Mouse (Mus musculus): ENCODE measurements around the gene Runx1. TPM values are rescaled to one million over a fixed set of nuclear protein-coding genes. Genes with fewer than 3 reads are reported as not detected.

Gene Runx1
- polyA plus RNA-seq (2014; fragmentation: Nextera tagmentation; extraction: Ambion mirVana), result 1.2 and 1.9 TPM in 2 replicates

- H3K4me1 ChIP-seq (ENCODE audit: control insufficient read depth, insufficient read depth, low read length), result peaks cover 4% of the 10 kb centered on the region; the same call in 1 of the 2 replicates
- no peaks in the 10 kb centered on the region for H3K36me3 ChIP-seq (ENCODE audit: control insufficient read depth, insufficient read depth, low read length)
- H3K4me2 ChIP-seq (ENCODE audit: low read depth), result no peak within 1 kb of the TSS
- ATAC-seq (ENCODE audit: insufficient read depth, low FRiP score, low TSS enrichment) (no peak), DNase-seq (ENCODE audit: low spot score) (no peak)
- H3K4me3 ChIP-seq (ENCODE audit: low read depth, low read length), result no peak within 1 kb of the TSS
- H3K9ac ChIP-seq (ENCODE audit: low read length), result no peak within 1 kb of the TSS
- H3K9me3 ChIP-seq (ENCODE audit: control insufficient read depth, low read length), result no peaks in the 10 kb centered on the region
- WGBS, result 89% methylated on average over 11 of the region's 11 CpGs
- no peak within 1 kb of the TSS for H3K27ac ChIP-seq (ENCODE audit: low read depth, low read length)
- H3K27me3 ChIP-seq (ENCODE audit: control insufficient read depth, insufficient read depth, low read length), result no peaks in the 10 kb centered on the region
These were observed at the start of gene Runx1 for GRCm38 (mm10) chr16:92825908-92826650. Runx1 (minus strand) TSS chr16:92826149.

GRCm38 (mm10) chr16:92874015-92874414, 48.1 kb upstream of the Runx1 start:
- Histone ChIP-seq H3K9me3 (ENCODE audit: control insufficient read depth, low read length) (no peaks in the 10 kb centered on the region), H3K4me2 (ENCODE audit: low read depth) (no peak overlapping the region), H3K27me3 (ENCODE audit: control insufficient read depth, insufficient read depth, low read length) (no peaks in the 10 kb centered on the region), H3K36me3 (ENCODE audit: control insufficient read depth, insufficient read depth, low read length) (no peaks in the 10 kb centered on the region), H3K27ac (ENCODE audit: low read depth, low read length) (no peak overlapping the region), H3K4me3 (ENCODE audit: low read depth, low read length) (no peak overlapping the region), H3K9ac (ENCODE audit: low read length) (no peak overlapping the region), H3K4me1 (ENCODE audit: control insufficient read depth, insufficient read depth, low read length) (no peaks in the 10 kb centered on the region)
- no peak for ATAC-seq (ENCODE audit: insufficient read depth, low FRiP score, low TSS enrichment)
- no peak for DNase-seq (ENCODE audit: low spot score)
- 82% methylated on average over 3 of the region's 3 CpGs for WGBS

DNA sequence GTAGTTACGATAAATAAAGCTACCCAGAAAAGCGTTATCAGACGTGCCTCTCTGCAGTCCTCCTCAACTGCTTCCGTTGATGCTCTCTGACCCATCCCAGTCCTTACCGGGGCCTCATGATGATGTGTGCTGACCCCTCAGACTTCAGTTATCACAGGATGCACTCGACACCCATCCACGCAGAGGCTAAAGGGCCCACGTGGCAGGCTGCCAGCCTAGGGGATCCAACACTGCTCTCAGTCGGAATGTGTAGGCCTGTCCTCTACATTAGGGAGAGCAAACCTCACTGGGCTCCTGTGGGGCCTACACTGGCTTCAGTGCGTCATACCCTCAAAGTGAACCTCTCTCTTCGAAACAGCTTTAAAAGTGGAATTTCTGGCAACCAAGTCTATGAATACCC, 45.8 kb upstream of the Runx1 start:
- H3K9ac ChIP-seq (ENCODE audit: low read length), result no peak overlapping the region
- 91% methylated on average over 11 of the region's 11 CpGs for WGBS
- no peaks in the 10 kb centered on the region for H3K4me1 ChIP-seq (ENCODE audit: control insufficient read depth, insufficient read depth, low read length)
- DNase-seq (ENCODE audit: low spot score) (no peak), ATAC-seq (ENCODE audit: insufficient read depth, low FRiP score, low TSS enrichment) (no peak)
- H3K4me3 ChIP-seq (ENCODE audit: low read depth, low read length), result no peak overlapping the region
- H3K36me3 ChIP-seq (ENCODE audit: control insufficient read depth, insufficient read depth, low read length), result no peaks in the 10 kb centered on the region
- no peak overlapping the region for H3K27ac ChIP-seq (ENCODE audit: low read depth, low read length)
- H3K9me3 ChIP-seq (ENCODE audit: control insufficient read depth, low read length), result no peaks in the 10 kb centered on the region
- no peaks in the 10 kb centered on the region for H3K27me3 ChIP-seq (ENCODE audit: control insufficient read depth, insufficient read depth, low read length)
- no peak overlapping the region for H3K4me2 ChIP-seq (ENCODE audit: low read depth)

DNA sequence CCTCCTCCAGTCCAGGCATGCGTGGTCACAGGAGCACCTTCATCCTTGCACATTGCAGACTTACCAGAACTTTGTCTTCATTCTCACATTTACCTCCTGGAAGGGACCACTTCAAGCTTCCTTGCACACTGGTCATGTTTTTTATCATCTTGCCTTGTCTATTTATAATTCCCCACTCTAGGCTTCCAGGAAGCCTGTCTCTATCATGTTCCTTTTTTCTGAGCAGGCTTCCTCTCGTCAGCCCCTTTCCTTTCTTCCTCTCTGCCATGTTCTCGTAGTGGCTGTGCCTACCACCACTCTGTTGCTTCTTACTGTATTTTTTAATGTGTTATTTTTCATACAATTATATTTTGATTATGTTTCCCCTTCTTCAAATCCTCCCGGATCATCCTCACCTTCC, 42.6 kb upstream of the Runx1 start:
- DNase-seq (ENCODE audit: low spot score) (no peak), ATAC-seq (ENCODE audit: insufficient read depth, low FRiP score, low TSS enrichment) (no peak)
- Histone ChIP-seq H3K4me1 (ENCODE audit: control insufficient read depth, insufficient read depth, low read length) (no peaks in the 10 kb centered on the region), H3K9me3 (ENCODE audit: control insufficient read depth, low read length) (no peaks in the 10 kb centered on the region), H3K9ac (ENCODE audit: low read length) (no peak overlapping the region), H3K4me2 (ENCODE audit: low read depth) (no peak overlapping the region), H3K27me3 (ENCODE audit: control insufficient read depth, insufficient read depth, low read length) (no peaks in the 10 kb centered on the region), H3K27ac (ENCODE audit: low read depth, low read length) (no peak overlapping the region), H3K4me3 (ENCODE audit: low read depth, low read length) (no peak overlapping the region), H3K36me3 (ENCODE audit: control insufficient read depth, insufficient read depth, low read length) (no peaks in the 10 kb centered on the region)
- WGBS, result 88% methylated on average over 4 of the region's 4 CpGs

- WGBS, result 82% methylated on average over 9 of the region's 9 CpGs
- H3K4me1 ChIP-seq (ENCODE audit: control insufficient read depth, insufficient read depth, low read length), result no peaks in the 10 kb centered on the region
- no peak for ATAC-seq (ENCODE audit: insufficient read depth, low FRiP score, low TSS enrichment)
- H3K9ac ChIP-seq (ENCODE audit: low read length), result no peak overlapping the region
- H3K27me3 ChIP-seq (ENCODE audit: control insufficient read depth, insufficient read depth, low read length), result no peaks in the 10 kb centered on the region
- DNase-seq (ENCODE audit: low spot score), result no peak
- H3K27ac ChIP-seq (ENCODE audit: low read depth, low read length), result no peak overlapping the region
- no peak overlapping the region for H3K4me2 ChIP-seq (ENCODE audit: low read depth)
- H3K4me3 ChIP-seq (ENCODE audit: low read depth, low read length), result no peak overlapping the region
- H3K9me3 ChIP-seq (ENCODE audit: control insufficient read depth, low read length), result no peaks in the 10 kb centered on the region
- no peaks in the 10 kb centered on the region for H3K36me3 ChIP-seq (ENCODE audit: control insufficient read depth, insufficient read depth, low read length)
These were observed 41.4 kb upstream of the Runx1 start for GRCm38 (mm10) chr16:92867261-92867935.

- H3K9me3 ChIP-seq (ENCODE audit: control insufficient read depth, low read length), result no peaks in the 10 kb centered on the region
- WGBS, result 95% methylated on average over 3 of the region's 3 CpGs
- H3K27ac ChIP-seq (ENCODE audit: low read depth, low read length), result no peak overlapping the region
- H3K4me1 ChIP-seq (ENCODE audit: control insufficient read depth, insufficient read depth, low read length), result no peaks in the 10 kb centered on the region
- H3K27me3 ChIP-seq (ENCODE audit: control insufficient read depth, insufficient read depth, low read length), result no peaks in the 10 kb centered on the region
- no peak overlapping the region for H3K9ac ChIP-seq (ENCODE audit: low read length)
- no peaks in the 10 kb centered on the region for H3K36me3 ChIP-seq (ENCODE audit: control insufficient read depth, insufficient read depth, low read length)
- no peak overlapping the region for H3K4me3 ChIP-seq (ENCODE audit: low read depth, low read length)
- no peak for ATAC-seq (ENCODE audit: insufficient read depth, low FRiP score, low TSS enrichment)
- no peak overlapping the region for H3K4me2 ChIP-seq (ENCODE audit: low read depth)
- no peak for DNase-seq (ENCODE audit: low spot score)
These were observed 39.4 kb upstream of the Runx1 start for GRCm38 (mm10) chr16:92865314-92865713.

DNA sequence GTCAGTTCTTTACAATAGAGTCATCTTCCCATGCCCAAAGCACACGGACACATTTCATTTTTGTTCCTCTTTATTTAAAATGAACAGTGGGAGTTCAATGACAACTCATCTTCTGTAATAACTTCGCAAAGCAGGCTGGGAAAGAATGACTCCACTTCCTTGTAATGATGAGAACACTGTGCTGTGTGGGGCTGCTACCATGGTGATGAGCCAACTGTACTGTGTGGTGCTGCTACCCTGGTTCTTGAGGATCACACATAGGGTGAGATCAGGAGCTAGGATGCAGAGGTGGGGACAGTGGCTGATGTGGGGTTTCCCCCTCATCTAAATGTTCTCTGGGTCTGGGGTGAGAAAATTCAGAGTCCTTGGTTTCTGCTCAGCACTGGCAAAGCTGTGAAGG, 38.2 kb upstream of the Runx1 start:
- ATAC-seq (ENCODE audit: insufficient read depth, low FRiP score, low TSS enrichment), result no peak
- WGBS, result 89% methylated on average over 2 of the region's 2 CpGs
- H3K27me3 ChIP-seq (ENCODE audit: control insufficient read depth, insufficient read depth, low read length), result no peaks in the 10 kb centered on the region
- H3K36me3 ChIP-seq (ENCODE audit: control insufficient read depth, insufficient read depth, low read length), result no peaks in the 10 kb centered on the region
- no peak overlapping the region for H3K9ac ChIP-seq (ENCODE audit: low read length)
- H3K4me2 ChIP-seq (ENCODE audit: low read depth), result no peak overlapping the region
- no peaks in the 10 kb centered on the region for H3K9me3 ChIP-seq (ENCODE audit: control insufficient read depth, low read length)
- DNase-seq (ENCODE audit: low spot score), result no peak
- H3K4me3 ChIP-seq (ENCODE audit: low read depth, low read length), result no peak overlapping the region
- H3K27ac ChIP-seq (ENCODE audit: low read depth, low read length), result no peak overlapping the region
- no peaks in the 10 kb centered on the region for H3K4me1 ChIP-seq (ENCODE audit: control insufficient read depth, insufficient read depth, low read length)

- no peaks in the 10 kb centered on the region for H3K36me3 ChIP-seq (ENCODE audit: control insufficient read depth, insufficient read depth, low read length)
- H3K4me1 ChIP-seq (ENCODE audit: control insufficient read depth, insufficient read depth, low read length), result no peaks in the 10 kb centered on the region
- no peak overlapping the region for H3K4me2 ChIP-seq (ENCODE audit: low read depth)
- no peak for DNase-seq (ENCODE audit: low spot score)
- no peaks in the 10 kb centered on the region for H3K9me3 ChIP-seq (ENCODE audit: control insufficient read depth, low read length)
- H3K4me3 ChIP-seq (ENCODE audit: low read depth, low read length), result no peak overlapping the region
- H3K27me3 ChIP-seq (ENCODE audit: control insufficient read depth, insufficient read depth, low read length), result no peaks in the 10 kb centered on the region
- H3K27ac ChIP-seq (ENCODE audit: low read depth, low read length), result no peak overlapping the region
- ATAC-seq (ENCODE audit: insufficient read depth, low FRiP score, low TSS enrichment), result no peak
- no peak overlapping the region for H3K9ac ChIP-seq (ENCODE audit: low read length)
These were observed 37.2 kb upstream of the Runx1 start for GRCm38 (mm10) chr16:92863179-92863578.

- H3K27me3 ChIP-seq (ENCODE audit: control insufficient read depth, insufficient read depth, low read length), result no peaks in the 10 kb centered on the region
- no peaks in the 10 kb centered on the region for H3K36me3 ChIP-seq (ENCODE audit: control insufficient read depth, insufficient read depth, low read length)
- no peak overlapping the region for H3K4me2 ChIP-seq (ENCODE audit: low read depth)
- no peak overlapping the region for H3K9ac ChIP-seq (ENCODE audit: low read length)
- 86% methylated on average over 4 of the region's 4 CpGs for WGBS
- no peaks in the 10 kb centered on the region for H3K9me3 ChIP-seq (ENCODE audit: control insufficient read depth, low read length)
- ATAC-seq (ENCODE audit: insufficient read depth, low FRiP score, low TSS enrichment), result no peak
- H3K4me3 ChIP-seq (ENCODE audit: low read depth, low read length), result no peak overlapping the region
- H3K27ac ChIP-seq (ENCODE audit: low read depth, low read length), result no peak overlapping the region
- no peak for DNase-seq (ENCODE audit: low spot score)
- H3K4me1 ChIP-seq (ENCODE audit: control insufficient read depth, insufficient read depth, low read length), result no peaks in the 10 kb centered on the region
These were observed 36.5 kb upstream of the Runx1 start for GRCm38 (mm10) chr16:92862430-92862829.
